Mouse (Mus musculus): ENCODE measurements around the gene Gpr82.
A peak's percentile ranks its signal among the peaks of the same experiment; 100 is the strongest.

Gene Gpr82

GRCm38 (mm10) chrX:13661063-13661462, at the start of gene Gpr82:
TSS of gene Gpr82 (plus strand) at chrX:13661363.
- no peak for DNase-seq

GRCm38 (mm10) chrX:13612115-13612514, 49.0 kb upstream of the Gpr82 start:
- no peak for DNase-seq

DNA sequence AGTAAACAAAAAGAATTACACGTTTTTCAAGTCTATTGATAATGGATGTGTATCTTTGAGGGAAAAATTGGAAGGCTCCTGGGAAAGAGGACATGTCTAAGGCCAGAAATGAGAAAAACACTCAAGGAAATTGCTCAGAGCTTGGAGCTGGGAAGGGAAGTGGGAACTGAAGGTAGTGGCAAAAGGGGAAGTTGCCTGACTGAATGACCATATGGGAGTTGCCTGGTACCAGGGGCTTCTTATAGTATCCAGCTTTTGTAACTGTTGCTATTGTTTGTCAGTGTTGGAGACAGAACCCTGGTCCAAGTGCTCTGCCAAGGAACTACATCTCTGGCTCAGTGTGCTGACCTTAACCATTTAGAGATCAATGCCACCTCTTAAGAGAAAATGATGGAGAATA, 44.4 kb upstream of the Gpr82 start:
- no peak for DNase-seq

- no peak for DNase-seq
These were observed 43.9 kb upstream of the Gpr82 start for GRCm38 (mm10) chrX:13617294-13617693.

DNA sequence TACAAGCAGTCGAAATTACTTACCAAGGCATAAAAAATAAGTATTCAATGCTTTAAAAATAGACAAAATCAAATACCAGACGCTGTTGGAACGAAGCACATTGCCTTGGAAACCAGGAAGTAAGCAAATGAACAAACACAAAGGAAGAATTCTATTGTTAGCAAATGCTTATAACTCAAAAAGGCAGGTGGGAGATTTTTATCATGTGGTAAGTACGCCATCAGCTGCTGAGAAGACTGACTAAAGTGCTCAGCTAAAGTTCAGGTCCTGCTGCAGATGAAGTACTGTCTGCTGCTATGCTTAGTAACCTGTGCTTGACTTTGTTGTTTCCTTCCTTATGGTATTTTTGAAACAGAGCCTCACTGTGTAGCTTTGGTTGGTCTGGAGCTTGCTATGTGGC, 42.7 kb upstream of the Gpr82 start:
- DNase-seq = no peak

DNA sequence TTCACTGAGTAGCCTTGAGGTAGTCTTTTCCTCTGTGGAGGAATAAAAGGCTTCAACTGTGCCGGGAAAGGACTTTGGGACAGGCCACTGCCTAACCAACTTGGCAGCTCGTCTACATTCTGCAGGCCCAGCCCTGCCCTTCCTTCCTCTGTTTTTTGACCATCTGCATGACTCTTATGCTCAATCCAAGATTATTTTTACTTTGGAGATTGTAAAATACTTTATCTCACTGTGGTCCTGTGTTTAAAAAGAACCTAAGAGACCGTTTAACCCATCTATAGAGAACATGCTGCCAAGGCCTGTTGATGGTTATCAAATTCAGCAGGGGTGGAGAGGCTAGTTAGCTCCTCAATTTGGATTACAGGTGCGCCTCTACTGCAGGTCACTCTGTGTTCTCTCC, 39.7 kb upstream of the Gpr82 start:
- no peak for DNase-seq

DNA sequence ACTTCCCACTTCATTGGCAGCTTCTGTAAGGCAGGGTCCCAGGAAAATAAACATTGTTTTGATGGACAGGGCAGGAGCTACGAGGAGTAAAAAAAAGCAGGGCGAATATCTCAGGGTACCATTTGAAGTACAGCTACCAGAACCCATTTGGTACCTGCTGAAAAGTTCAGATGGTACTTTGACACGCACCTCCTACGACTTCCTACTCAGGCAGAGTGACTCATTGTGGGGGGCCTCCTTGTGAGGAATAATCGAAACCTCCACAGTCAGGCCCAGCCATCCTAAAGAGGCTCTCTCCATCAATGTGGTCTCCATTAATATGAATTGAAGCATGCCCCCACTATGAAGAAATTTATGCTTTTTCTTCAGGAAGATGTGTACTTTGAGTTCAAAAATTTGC, 38.5 kb upstream of the Gpr82 start:
- DNase-seq = no peak

DNA sequence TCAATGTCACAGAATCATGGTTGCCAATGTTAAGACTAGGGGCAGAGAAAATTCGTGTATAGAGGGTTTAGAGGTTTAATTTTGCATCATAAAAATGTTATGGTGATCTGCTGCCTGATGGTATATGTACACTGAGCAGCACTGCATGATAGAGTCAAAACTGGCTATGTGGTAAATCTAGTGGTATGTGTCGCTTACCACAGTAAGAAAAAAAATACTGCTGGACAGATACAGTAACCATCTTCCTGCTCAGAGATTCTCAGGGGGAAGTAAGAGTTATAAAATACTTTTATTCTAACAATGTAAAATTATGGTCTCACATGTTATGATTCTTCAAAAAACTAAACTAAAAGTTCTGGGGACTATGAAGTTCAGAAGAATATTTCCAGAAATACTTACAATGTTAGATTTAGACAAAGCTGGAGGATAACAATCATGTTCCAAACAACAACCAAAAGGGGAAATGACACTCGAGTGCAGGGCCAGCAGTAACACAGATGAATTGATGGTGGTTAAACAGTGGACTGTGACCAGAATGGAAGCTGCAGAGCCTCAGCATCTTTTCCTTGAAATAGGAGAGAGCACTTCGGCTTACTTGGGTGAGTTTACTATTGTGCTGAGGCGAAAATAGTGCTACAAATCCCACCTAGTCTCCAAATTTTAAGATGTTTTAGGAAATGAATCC, 29.4 kb upstream of the Gpr82 start, which contains the start of gene Gpr34:
TSS of gene Gpr34 (plus strand) at position 491 of the 685 bp plus-strand sequence.
- DNase-seq = no peak

DNA sequence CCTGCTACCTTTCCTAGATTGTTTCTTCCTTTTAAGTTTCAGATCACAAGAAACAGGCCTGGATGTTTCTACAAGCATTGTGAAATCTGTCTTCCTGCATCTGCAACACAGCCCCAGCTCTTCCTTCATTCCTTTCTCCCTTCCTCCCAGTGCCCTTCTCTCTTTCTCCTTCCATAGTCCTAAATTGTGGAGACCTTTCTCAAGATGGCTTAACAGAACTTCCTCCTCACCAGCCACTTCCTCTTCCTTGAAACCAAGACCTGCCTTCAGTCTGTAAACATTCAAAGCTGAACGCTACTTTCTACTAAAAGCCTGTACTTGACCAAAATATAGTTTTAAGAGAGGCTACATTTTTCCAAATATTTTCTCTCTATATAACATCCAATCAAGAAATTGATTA, 24.8 kb upstream of the Gpr82 start:
- no peak for DNase-seq

DNA sequence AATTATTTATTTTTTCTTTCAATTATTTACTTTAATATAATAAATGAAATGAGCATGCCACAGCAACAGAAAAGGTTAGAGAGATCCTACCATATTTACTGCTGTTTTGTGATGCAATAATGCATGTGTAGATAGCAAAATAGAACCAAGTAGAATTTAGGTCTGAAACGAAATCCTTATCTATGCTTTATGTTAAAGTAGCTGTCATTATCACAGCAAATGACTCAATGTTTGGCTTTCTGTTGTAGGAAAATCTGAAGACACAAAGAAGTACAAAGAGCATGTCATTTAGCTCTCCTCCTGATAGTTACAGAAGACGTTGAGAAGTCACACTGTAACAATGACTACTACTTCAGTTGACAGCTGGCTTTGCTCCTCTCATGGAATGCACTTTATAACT, 22.3 kb upstream of the Gpr82 start:
- DNase-seq = no peak

DNA sequence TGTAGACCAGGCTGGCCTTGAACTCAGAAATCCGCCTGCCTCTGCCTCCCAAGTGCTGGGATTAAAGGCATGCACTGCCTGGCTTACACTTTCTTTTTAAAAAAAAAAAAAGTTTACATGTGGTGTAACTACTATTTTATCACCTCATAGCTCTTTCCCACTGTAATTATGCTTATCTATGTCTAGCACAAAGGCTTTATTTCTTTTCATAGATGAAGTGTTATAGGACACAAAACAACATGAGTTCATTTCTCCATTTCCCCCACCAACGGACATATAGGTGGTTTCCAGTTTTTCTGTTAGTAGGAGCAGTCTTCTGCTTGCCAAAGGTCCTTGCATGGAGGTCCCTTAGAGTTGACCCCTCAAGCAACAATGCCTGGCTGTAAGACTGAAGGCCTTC, 9.3 kb upstream of the Gpr82 start:
- DNase-seq = no peak

DNA sequence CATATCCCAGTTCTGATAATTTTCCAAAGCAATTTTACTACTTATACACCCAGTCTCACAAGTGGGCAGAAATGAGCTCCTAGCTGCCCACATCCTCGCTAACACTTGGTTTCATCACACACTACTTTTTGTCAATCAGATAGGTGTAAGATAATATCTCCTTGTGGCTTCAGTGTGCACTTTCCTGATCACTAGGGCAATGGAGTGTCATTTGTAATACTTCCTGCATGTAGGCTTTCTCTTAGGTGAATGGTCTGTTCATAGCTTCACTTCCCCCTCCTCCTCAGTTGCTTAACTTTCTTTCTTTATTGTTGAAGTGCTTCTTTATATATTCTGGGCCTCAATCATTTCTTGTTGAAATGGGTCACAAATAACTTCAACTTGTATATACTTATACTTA, 8.9 kb upstream of the Gpr82 start:
- DNase-seq = no peak

DNA sequence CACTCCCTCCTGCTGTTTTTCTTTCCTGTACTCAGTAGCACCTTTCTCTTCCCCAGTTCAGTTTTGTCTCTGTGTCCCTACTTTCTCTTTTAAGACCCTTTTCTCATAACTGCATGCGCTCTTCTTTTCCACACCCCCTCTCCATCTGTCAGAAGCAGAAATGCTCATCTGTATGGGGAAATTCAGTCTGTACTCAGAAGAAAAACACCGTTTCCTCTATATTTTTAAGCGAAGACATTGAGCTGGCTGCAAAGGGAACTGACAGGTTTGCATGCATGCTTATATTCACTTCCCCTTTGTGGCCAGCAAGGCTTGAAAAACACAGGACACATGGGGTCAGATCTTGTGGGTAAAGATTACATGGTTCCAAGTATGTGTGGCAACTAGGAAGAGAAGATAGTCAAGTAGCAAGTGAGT, 6.2 kb upstream of the Gpr82 start:
- DNase-seq = no peak

DNA sequence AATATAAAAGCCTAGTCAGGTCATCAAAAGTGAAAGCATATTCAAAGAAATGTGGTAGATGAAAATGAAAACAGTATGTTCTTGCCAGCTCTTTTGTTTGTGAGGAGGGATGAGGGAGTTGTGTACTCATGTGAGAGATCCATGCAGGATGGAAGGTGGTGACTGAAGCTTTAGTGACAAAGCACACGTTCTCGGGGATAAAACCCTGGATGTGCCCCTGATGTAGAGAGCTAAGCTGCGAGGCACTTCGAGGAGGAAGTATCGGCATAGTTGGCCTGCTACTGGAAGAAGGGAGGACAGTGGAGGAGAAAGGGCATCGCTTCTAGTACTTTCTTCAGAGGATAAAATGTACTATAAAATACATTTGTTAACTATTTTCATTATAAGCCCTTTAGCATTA, 5.3 kb upstream of the Gpr82 start:
- DNase-seq = no peak

DNA sequence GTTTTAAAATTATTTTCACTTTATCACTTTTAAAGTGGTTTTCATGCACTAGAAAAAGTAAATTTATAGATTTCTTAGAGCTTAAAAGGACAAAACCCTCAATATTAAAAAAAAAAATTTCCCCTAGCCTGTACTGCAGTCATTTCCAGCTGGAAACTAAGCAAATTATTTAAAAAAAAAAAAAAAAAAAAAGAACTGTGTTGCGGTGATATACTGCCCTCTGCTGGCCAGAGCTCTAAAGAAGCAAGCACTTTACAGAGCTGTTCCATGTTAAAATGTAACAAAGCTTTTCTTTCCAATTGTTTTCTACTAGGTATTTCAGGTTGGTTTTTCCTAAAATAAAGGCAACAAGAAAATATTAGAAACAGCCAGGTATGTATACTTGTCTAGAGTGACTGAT, 4.4 kb upstream of the Gpr82 start:
- peak; percentile 62 for DNase-seq

DNA sequence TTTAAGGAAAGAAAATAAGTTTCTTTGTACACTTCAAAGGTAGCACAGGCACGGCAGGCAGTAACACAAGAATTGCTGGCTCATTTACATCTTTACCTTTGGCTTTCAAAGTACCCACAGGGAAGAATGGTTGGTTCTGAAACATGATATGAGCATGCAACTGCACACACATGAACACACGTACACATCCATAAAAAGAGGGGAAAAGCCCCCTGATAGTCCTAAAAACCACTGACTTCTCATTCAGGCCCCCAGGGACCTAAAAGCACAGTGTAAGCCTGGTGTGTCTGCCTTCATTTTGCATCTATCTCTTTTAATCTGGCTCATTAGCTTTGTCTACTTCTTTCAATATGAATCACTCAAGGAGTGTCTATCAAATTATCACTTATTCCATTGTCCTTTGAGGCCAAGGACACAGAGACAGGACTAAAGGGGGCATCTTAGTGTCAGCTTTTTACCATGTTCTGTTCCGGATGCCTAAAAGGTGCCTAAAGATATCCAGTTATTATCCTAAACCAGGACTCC, 2.5 kb upstream of the Gpr82 start:
- DNase-seq = no peak

DNA sequence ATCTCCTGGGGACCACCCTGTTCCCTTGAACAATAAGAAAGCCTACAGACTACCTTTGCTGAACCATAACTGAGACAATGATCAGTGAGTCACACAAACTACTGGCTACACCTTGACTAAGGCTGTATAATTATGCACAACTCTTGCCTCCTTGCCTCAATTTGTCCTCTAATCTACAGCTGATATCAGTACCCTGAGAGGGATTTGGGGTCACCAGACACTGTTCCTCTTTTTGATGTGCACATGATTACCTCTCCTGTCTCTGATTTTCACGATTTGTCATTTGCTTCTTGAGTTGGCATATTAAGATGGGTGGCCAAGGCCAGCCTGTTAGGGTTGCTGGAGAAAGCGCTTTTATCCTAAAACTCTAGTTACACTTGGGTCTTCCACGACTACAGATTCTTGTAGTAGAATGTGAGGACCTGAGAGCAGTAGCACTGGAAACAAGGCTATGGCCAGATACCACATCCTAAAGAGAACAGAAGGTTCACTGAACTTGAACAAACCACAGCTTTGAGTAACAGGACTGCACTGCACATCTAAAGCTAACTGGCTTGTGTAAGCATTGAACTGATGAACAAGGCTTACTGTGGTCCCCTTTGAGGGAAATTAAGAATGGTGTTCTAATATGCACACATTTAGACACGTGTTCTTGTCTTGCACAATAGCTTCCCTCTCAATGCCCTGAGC, 1.8 kb upstream of the Gpr82 start:
- no peak for DNase-seq

DNA sequence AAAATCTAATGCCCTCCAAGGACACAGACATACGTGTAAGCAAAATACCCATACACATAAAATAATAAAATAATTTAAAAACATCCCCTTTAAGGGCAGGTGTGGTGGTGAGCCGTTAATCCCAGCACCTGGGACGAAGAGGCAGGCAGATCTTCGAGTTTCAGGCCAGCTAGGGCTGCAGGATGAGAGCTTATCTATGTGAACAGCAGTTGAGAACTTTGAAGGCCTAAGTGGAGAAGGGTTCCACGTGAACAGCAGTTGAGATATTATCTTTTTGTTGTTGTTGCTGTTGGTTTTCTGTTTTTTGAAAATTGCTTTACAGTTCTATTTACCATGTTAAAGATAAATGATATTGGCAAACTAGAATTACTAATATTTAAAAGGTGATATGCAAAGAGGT, 7.7 kb downstream of the Gpr82 start:
- DNase-seq = no peak

GRCm38 (mm10) chrX:13670342-13670741, 9.2 kb downstream of the Gpr82 start:
- DNase-seq = no peak

- DNase-seq = no peak
These were observed 11.8 kb downstream of the Gpr82 start for GRCm38 (mm10) chrX:13673001-13673400.

GRCm38 (mm10) chrX:13681748-13682147, 20.6 kb downstream of the Gpr82 start:
- no peak for DNase-seq

GRCm38 (mm10) chrX:13686589-13686988, 25.4 kb downstream of the Gpr82 start:
- no peak for DNase-seq

DNA sequence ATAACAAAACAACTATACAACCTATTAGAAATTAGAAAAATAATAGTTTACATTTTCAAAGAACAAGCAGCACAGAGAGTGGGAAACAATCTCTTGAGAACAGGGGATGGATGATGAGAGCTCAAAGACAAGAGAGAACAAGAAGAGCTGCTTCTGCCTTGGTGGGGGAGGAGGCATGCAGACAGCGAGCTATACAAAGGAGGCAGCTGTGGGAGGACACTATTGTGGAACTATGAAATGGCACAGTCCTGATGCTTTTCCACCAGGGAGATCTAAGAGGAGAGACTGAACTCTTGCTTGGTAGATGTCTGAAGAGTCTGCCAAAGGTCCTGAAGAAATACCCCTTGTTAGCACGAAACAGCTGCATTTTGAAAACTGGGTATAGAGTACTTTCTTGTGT, 27.2 kb downstream of the Gpr82 start:
- no peak for DNase-seq

GRCm38 (mm10) chrX:13691865-13692264, 30.7 kb downstream of the Gpr82 start:
- DNase-seq = no peak

- no peak for DNase-seq
These were observed 39.5 kb downstream of the Gpr82 start for GRCm38 (mm10) chrX:13700681-13701080.

Data from cerebellum, adult 9-10 months (tissue).